Mouse (Mus musculus) bone marrow macrophage, adult 2 months (primary cell): ENCODE data around the gene Rab3c. TPM values are rescaled to one million over a fixed set of nuclear protein-coding genes. Genes with fewer than 3 reads are reported as not detected.

Source experiments
- H3K27ac ChIP-seq: 2 replicates; pipeline ENCODE4 v1.5.1; 2012; ENCODE audit warnings: low read depth, low read length; ENCODE audit not compliant: insufficient read depth
- H3K4me1 ChIP-seq: 2 replicates; pipeline ENCODE4 v1.6.1; 2012; ENCODE audit warnings: low read length; ENCODE audit not compliant: control insufficient read depth, insufficient read depth
- H3K4me3 ChIP-seq: 2 replicates; pipeline ENCODE4 v1.5.1; 2012; ENCODE audit warnings: mild to moderate bottlenecking, low read length, moderate library complexity; ENCODE audit not compliant: insufficient read depth
- CTCF ChIP-seq: IDR thresholded peaks from 2 replicates; pipeline ENCODE4 v1.5.1; 2012; ENCODE audit warnings: low read depth, mild to moderate bottlenecking, low read length, moderate library complexity
- POLR2A ChIP-seq: IDR thresholded peaks from 2 replicates; pipeline ENCODE4 v1.6.1; 2012; ENCODE audit warnings: mild to moderate bottlenecking, low read depth, low read length, borderline replicate concordance
- polyA plus RNA-seq: library from polyadenylated mRNA; stranded (reverse); fragments of >200 nt; gene quantifications from 2 replicates; pipeline ENCODE4 v1.2.4, GENCODE M21; 2012; ENCODE audit not compliant: missing spikeins, insufficient read depth, insufficient read length

Gene Rab3c
- polyA plus RNA-seq, 1 experiment = not detected

GRCm38 (mm10) chr13:110034885-110035284 is 245.9 kb downstream of the Rab3c start:
- Histone ChIP-seq H3K27ac (no peak overlapping the region), H3K4me1 (peaks cover 4% of the 10 kb centered on the region; the same call in 1 of the 2 replicates)
- no peak for TF ChIP-seq POLR2A
- TF ChIP-seq CTCF = no peak

GRCm38 (mm10) chr13:110034041-110034440 is 246.8 kb downstream of the Rab3c start:
- Histone ChIP-seq H3K4me3 (no peak overlapping the region), H3K4me1 (peaks cover under 1% of the 10 kb centered on the region; the same call in 1 of the 2 replicates), H3K27ac (no peak overlapping the region)
- TF ChIP-seq POLR2A (no peak), CTCF (no peak)

More at GRCm38 (mm10) chr13:110034885-110035284, 245.9 kb downstream of the Rab3c start:
- H3K4me3 ChIP-seq = no peak overlapping the region

- Histone ChIP-seq H3K4me3 (no peak overlapping the region), H3K27ac (no peak overlapping the region), H3K4me1 (no peaks in the 10 kb centered on the region; the same call in 1 of the 2 replicates)
- no peak for TF ChIP-seq CTCF
- no peak for TF ChIP-seq POLR2A
Measured at GRCm38 (mm10) chr13:110031886-110032285, 248.9 kb downstream of the Rab3c start.

GRCm38 (mm10) chr13:110031061-110031460 is 249.7 kb downstream of the Rab3c start:
- Histone ChIP-seq H3K4me3 (no peak overlapping the region), H3K27ac (no peak overlapping the region), H3K4me1 (no peaks in the 10 kb centered on the region; the same call in 1 of the 2 replicates)
- no peak for TF ChIP-seq CTCF
- no peak for TF ChIP-seq POLR2A

- Histone ChIP-seq H3K27ac (no peak overlapping the region), H3K4me1 (no peaks in the 10 kb centered on the region), H3K4me3 (no peak overlapping the region)
- TF ChIP-seq POLR2A = no peak
- no peak for TF ChIP-seq CTCF
Measured at GRCm38 (mm10) chr13:110024381-110025161, 256.2 kb downstream of the Rab3c start.

DNA sequence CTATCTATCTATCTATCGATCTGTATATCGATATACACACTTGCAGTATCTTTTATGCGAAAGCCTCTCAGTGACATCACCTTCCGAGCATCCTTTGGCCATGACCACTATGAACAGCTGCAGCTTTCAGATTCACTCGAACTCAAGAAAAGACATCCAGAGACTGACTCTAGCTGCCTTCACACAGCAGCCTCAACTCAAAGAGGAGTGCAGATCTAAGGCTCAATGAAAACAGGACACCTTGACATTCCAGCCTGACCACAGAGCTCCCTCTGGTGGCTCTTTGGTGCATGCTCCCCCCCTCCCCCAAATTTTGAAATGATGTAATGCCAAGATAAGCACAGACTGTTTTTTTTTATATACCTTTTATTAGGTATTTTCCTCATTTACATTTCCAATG is 257.8 kb downstream of the Rab3c start:
- Histone ChIP-seq H3K27ac (no peak overlapping the region), H3K4me1 (0 out of 2 replicates have a peak, but pooled peaks cover 2% of the 10 kb centered on the region), H3K4me3 (no peak overlapping the region)
- peak; percentile 36; the same call in 1 of the 2 replicates for TF ChIP-seq CTCF
- no peak for TF ChIP-seq POLR2A

GRCm38 (mm10) chr13:110019774-110020173 is 261.0 kb downstream of the Rab3c start:
- Histone ChIP-seq H3K4me3 (no peak overlapping the region), H3K27ac (no peak overlapping the region), H3K4me1 (0 out of 2 replicates have a peak, but pooled peaks cover 2% of the 10 kb centered on the region)
- TF ChIP-seq CTCF (no peak), POLR2A (no peak)

DNA sequence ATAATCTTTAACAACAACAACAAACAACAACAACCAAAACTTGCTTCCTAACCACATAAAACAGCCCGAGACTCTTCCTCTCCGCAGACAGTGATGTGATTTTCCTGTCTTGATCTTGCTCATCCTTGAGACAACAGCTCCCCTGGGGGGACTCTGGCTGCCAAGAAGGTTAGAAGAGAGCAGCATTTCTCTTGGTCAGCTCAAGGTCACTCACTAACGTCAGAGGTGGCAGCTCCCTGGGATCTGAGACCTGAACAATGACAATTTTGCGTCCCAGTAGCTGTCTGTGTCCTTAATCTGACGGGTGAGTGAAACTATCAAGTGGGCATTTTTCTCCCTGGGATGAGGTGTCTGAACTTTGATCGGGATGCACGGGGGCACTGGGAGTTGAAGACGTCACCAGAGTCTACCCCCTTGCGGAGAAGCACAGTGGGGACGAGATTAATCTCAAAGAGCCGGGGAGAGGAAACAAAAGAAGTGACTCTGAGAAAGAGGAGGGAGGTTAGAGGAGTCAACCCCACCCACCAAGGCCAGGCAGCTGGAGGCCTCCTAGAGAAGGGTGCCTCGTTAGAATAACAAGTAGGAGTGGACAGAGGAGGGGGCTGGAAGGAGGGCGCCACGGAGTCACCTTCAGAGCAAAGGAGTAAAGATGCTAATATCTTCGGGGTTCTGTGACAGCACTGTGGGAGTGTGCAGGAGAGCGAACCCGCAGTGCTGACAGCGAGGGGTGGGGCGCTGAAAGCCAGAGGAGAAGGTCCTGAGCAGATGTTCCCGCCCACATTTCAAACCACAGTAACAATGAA is 261.7 kb downstream of the Rab3c start:
- TF ChIP-seq POLR2A = no peak
- no peak for TF ChIP-seq CTCF
- H3K4me1 ChIP-seq = 0 out of 2 replicates have a peak, but pooled peaks cover 2% of the 10 kb centered on the region
- no peak overlapping the region for H3K4me3 ChIP-seq
- H3K27ac ChIP-seq = no peak overlapping the region

DNA sequence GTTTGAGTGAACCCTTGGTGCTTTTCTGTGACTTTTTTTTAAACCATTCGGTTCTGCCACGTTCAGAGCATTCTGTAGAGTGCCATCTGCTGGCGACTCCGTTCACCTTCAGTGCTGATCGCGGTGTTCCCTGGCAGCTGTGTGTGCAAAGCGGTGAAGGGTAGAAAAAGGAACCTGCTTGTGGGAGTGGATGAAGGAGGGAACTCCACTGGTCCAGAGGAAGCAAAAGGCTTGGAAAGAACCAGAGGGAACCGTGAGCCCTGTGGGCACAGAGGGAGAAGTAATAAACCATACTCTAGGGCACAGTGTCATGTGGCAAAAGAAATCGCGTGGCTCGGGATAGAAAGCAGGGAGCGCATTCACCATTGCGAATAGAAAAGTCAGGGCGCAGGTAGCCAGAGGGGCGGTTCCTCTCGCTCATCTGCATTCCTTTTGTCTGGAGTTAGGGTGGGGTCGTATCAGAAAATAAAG is 262.3 kb downstream of the Rab3c start:
- TF ChIP-seq CTCF (peak; percentile 64), POLR2A (no peak)
- Histone ChIP-seq H3K4me3 (no peak overlapping the region), H3K4me1 (0 out of 2 replicates have a peak, but pooled peaks cover 2% of the 10 kb centered on the region), H3K27ac (no peak overlapping the region)

DNA sequence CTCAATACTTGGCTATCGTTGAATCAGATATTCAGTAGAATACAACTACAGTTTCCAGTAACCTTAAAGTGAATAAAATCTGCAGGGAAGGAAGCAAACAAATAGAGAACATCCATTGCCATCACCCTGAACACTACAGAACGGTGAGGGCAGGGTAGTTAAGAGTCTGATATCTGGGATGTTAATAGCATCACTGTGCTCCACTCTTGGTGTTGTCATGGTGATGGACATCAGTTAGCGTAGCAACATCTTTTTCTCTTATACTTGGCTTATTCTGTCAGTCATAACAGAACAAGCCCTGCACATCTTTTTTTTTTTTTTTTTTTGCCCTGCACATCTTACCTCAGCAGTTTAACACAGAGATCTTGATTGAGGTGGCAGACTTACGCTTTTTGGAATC is 268.8 kb downstream of the Rab3c start:
- Histone ChIP-seq H3K4me3 (no peak overlapping the region), H3K27ac (no peak overlapping the region), H3K4me1 (no peaks in the 10 kb centered on the region)
- TF ChIP-seq POLR2A = no peak
- TF ChIP-seq CTCF = no peak
